Mouse (Mus musculus): Measurements from ENCODE around the gene Cstad. TPM values are rescaled to one million over a fixed set of nuclear protein-coding genes. Genes with fewer than 3 reads are reported as not detected.
A peak's percentile ranks its signal among the peaks of the same experiment; 100 is the strongest.

The Cstad gene
- polyA plus RNA-seq, 1 experiment from 2014 or later, result 1.4 TPM

DNA sequence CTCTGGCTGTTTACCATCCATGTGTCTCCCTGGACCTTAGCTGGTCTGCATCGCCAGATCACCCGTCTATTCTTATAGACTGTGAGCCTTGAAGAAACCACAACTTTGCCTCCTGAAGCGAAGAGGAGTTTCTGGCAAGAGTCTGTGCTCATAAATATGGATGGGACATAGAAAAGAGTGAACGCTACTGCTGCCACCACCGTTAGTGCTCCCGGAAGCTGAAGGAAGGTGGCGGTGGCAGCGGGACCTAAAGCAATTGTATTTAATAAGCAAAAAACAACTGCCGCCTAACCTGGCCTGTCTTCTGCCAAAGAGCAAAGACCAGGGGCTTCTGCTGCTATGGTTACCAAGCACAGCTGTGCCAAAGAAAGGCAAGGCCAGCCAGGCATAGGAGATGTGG is 59.3 kb downstream of the Cstad start:
- 92% methylated on average over 9 of the region's 9 CpGs for WGBS
- Histone ChIP-seq H3K9ac (no peak overlapping the region), H3K36me3 (no peaks in the 10 kb centered on the region), H3K4me1 (peaks cover 60% of the 10 kb centered on the region), H3K27ac (0 out of 2 replicates have a peak overlapping the region, but pooled peaks have one; percentile 24), H3K4me3 (no peak overlapping the region), H3K9me3 (0 out of 2 replicates have a peak, but pooled peaks cover 3% of the 10 kb centered on the region), H3K4me2 (replicated peaks) (no peak overlapping the region), H3K27me3 (no peaks in the 10 kb centered on the region)
- no peak for ATAC-seq (ENCODE audit: insufficient number of reproducible peaks, insufficient read depth, low FRiP score, low TSS enrichment)

DNA sequence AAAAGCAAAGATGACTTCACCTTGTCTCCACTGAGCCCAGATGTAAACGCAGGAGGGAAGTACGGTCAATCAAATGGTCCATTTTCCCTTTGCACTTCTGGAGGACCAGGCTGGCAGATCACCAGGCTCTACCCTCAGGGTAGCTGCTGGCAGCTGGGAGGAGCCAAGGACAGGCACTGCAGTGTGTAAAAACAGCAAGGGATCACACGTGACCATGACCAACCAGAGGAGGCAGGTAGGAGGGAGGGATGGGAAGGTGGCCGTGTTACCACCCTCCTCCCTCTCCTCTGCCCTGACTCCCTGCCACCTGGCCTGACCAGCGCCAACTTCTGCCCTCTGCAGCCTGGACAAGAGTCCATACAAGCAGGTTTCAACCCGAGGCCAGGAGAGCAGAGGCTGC is 59.7 kb downstream of the Cstad start:
- Histone ChIP-seq H3K4me1 (peaks cover 65% of the 10 kb centered on the region), H3K9me3 (0 out of 2 replicates have a peak, but pooled peaks cover 3% of the 10 kb centered on the region), H3K27me3 (no peaks in the 10 kb centered on the region), H3K4me2 (replicated peaks) (no peak overlapping the region), H3K9ac (no peak overlapping the region), H3K4me3 (no peak overlapping the region), H3K27ac (0 out of 2 replicates have a peak overlapping the region, but pooled peaks have one; percentile 24), H3K36me3 (no peaks in the 10 kb centered on the region)
- ATAC-seq (ENCODE audit: insufficient number of reproducible peaks, insufficient read depth, low FRiP score, low TSS enrichment), result no peak
- 82% methylated on average over 6 of the region's 6 CpGs for WGBS

- no peak for ATAC-seq (ENCODE audit: insufficient number of reproducible peaks, insufficient read depth, low FRiP score, low TSS enrichment)
- H3K4me1 ChIP-seq, result peaks cover 76% of the 10 kb centered on the region
- no peak overlapping the region for H3K27ac ChIP-seq
Measured at GRCm38 (mm10) chr2:30655746-30656145, 60.9 kb downstream of the Cstad start.

GRCm38 (mm10) chr2:30656711-30657555 is 62.1 kb downstream of the Cstad start:
- peaks cover 82% of the 10 kb centered on the region for H3K4me1 ChIP-seq
- no peak overlapping the region for H3K4me3 ChIP-seq
- peak overlapping the region; percentile 63; the same call in 1 of the 2 replicates for H3K4me2 ChIP-seq (replicated peaks)

More at GRCm38 (mm10) chr2:30655746-30656145, 60.9 kb downstream of the Cstad start:
- Histone ChIP-seq H3K9me3 (0 out of 2 replicates have a peak, but pooled peaks cover 3% of the 10 kb centered on the region), H3K9ac (no peak overlapping the region), H3K27me3 (no peaks in the 10 kb centered on the region), H3K4me2 (replicated peaks) (no peak overlapping the region), H3K36me3 (no peaks in the 10 kb centered on the region), H3K4me3 (no peak overlapping the region)
- WGBS, result 81% methylated on average over 5 of the region's 5 CpGs

GRCm38 (mm10) chr2:30657674-30658479 is 63.0 kb downstream of the Cstad start:
- WGBS, result under 1% methylated on average over 42 of the region's 42 CpGs

More at GRCm38 (mm10) chr2:30656711-30657555, 62.1 kb downstream of the Cstad start:
- Histone ChIP-seq H3K27me3 (no peaks in the 10 kb centered on the region), H3K27ac (peak overlapping the region; percentile 99), H3K36me3 (no peaks in the 10 kb centered on the region), H3K9me3 (0 out of 2 replicates have a peak, but pooled peaks cover 3% of the 10 kb centered on the region), H3K9ac (no peak overlapping the region)
- 41% methylated on average over 13 of the region's 13 CpGs for WGBS
- no peak for ATAC-seq (ENCODE audit: insufficient number of reproducible peaks, insufficient read depth, low FRiP score, low TSS enrichment)

DNA sequence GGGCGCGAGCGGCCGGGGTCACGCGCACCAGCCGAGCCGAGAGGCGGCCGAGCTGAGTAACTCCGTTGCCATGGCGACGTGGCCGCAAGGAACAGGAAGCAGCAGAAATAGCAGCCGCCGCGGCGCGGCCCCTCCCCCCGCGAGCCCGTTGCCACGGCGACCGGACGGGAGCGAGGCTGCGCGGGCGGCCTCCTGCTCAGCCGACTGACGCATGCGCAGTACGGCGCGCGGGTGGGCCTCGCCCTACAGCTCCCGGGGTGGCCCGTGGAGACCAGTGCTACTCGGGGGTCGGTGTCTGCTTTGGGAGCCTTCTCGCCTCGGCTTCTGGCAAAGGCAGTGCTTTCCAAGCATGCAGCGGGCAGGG is 63.6 kb downstream of the Cstad start:
- Histone ChIP-seq H3K4me3 (peak overlapping the region; percentile 25), H3K9ac (peak overlapping the region; percentile 63), H3K4me1 (peaks cover 69% of the 10 kb centered on the region), H3K27me3 (no peaks in the 10 kb centered on the region), H3K4me2 (replicated peaks) (peak overlapping the region; percentile 63), H3K9me3 (0 out of 2 replicates have a peak, but pooled peaks cover under 1% of the 10 kb centered on the region), H3K27ac (peak overlapping the region; percentile 99), H3K36me3 (no peaks in the 10 kb centered on the region)
- ATAC-seq (ENCODE audit: insufficient number of reproducible peaks, insufficient read depth, low FRiP score, low TSS enrichment), result peak; percentile 76
- under 1% methylated on average over 44 of the region's 45 CpGs for WGBS

More at GRCm38 (mm10) chr2:30657674-30658479, 63.0 kb downstream of the Cstad start:
- peak; percentile 24 for ATAC-seq (ENCODE audit: insufficient number of reproducible peaks, insufficient read depth, low FRiP score, low TSS enrichment)
- H3K27ac ChIP-seq, result peak overlapping the region; percentile 99
- H3K4me3 ChIP-seq, result peak overlapping the region; percentile 25
- H3K4me2 ChIP-seq (replicated peaks), result peak overlapping the region; percentile 63
- H3K36me3 ChIP-seq, result no peaks in the 10 kb centered on the region
- peaks cover 74% of the 10 kb centered on the region for H3K4me1 ChIP-seq
- H3K9ac ChIP-seq, result peak overlapping the region; percentile 47; the same call in 1 of the 2 replicates
- H3K27me3 ChIP-seq, result no peaks in the 10 kb centered on the region
- 0 out of 2 replicates have a peak, but pooled peaks cover 3% of the 10 kb centered on the region for H3K9me3 ChIP-seq

Other genes starting within 250 kb of the Cstad start
- 89.7 and 96.9 TPM in 2 replicates for gene Sh3glb2, start 235.7 kb upstream of the Cstad start, polyA plus RNA-seq (2016; fragmentation: Nextera tagmentation; extraction: Ambion mirVana)
- 29.6 and 31.0 TPM in 2 replicates for gene Miga2, start 230.8 kb upstream of the Cstad start, polyA plus RNA-seq (2016; fragmentation: Nextera tagmentation; extraction: Ambion mirVana)
- gene Dolpp1, start 202.8 kb upstream of the Cstad start, polyA plus RNA-seq (2016; fragmentation: Nextera tagmentation; extraction: Ambion mirVana), result 34.8 and 38.1 TPM in 2 replicates
- 23.8 and 26.9 TPM in 2 replicates for gene Crat, start 179.2 kb upstream of the Cstad start, polyA plus RNA-seq (2016; fragmentation: Nextera tagmentation; extraction: Ambion mirVana)
- 140 and 145 TPM in 2 replicates for gene Ptpa, start 179.0 kb upstream of the Cstad start, polyA plus RNA-seq (2016; fragmentation: Nextera tagmentation; extraction: Ambion mirVana)
- 4.2 and 4.5 TPM in 2 replicates for gene Ier5l, start 120.8 kb upstream of the Cstad start, polyA plus RNA-seq (2016; fragmentation: Nextera tagmentation; extraction: Ambion mirVana)
- gene 1700001O22Rik, start 208.6 kb downstream of the Cstad start, polyA plus RNA-seq (2016; fragmentation: Nextera tagmentation; extraction: Ambion mirVana), result 3.8 and 4.0 TPM in 2 replicates
- gene Ntmt1, start 212.8 kb downstream of the Cstad start, polyA plus RNA-seq (2016; fragmentation: Nextera tagmentation; extraction: Ambion mirVana), result 105 and 106 TPM in 2 replicates
- 40.0 and 41.8 TPM in 2 replicates for gene Asb6, start 235.3 kb downstream of the Cstad start, polyA plus RNA-seq (2016; fragmentation: Nextera tagmentation; extraction: Ambion mirVana)
- 106 and 121 TPM in 2 replicates for gene Prrx2, start 239.9 kb downstream of the Cstad start, polyA plus RNA-seq (2016; fragmentation: Nextera tagmentation; extraction: Ambion mirVana)

Data from embryonic facial prominence, embryonic 12.5 days (tissue).